Mouse (Mus musculus): ENCODE measurements around the gene Gins3. TPM values are rescaled to one million over a fixed set of nuclear protein-coding genes. Genes with fewer than 3 reads are reported as not detected.

Gins3 gene
- total RNA-seq, 2 experiments from 2014 or later, result 0.38 to 0.67 TPM

Other genes starting within 250 kb of the Gins3 start
- 1 to 10 TPM; 7.5 TPM for gene Cfap20, start 198.6 kb upstream of the Gins3 start, total RNA-seq (2021)
- 10 to 100 TPM; 21.0 to 25.8 TPM for gene Csnk2a2, start 143.4 kb upstream of the Gins3 start, total RNA-seq (2021)
- not detected for gene Ccdc113, start 99.4 kb upstream of the Gins3 start, total RNA-seq (2021)
- not detected for gene Prss54, start 57.1 kb upstream of the Gins3 start, total RNA-seq (2021)
- gene Ndrg4, start 43.5 kb downstream of the Gins3 start, total RNA-seq (2021), result 1 to 10 TPM; 4.6 to 5.9 TPM
- gene Setd6, start 82.4 kb downstream of the Gins3 start, total RNA-seq (2021), result 10 to 100 TPM in 1 of 2 experiments, 1 to 10 TPM in 1; 9.5 to 10.4 TPM
- gene Cnot1, start 174.0 kb downstream of the Gins3 start, total RNA-seq (2021), result 10 to 100 TPM; 61.6 to 63.3 TPM
- 10 to 100 TPM; 85.4 to 87.5 TPM for gene Sap18b, start 191.9 kb downstream of the Gins3 start, total RNA-seq (2021)
- gene Slc38a7, start 220.1 kb downstream of the Gins3 start, total RNA-seq (2021), result 1 to 10 TPM; 4.5 to 5.5 TPM